Mouse (Mus musculus): ENCODE data around the gene 2510009E07Rik. TPM values are rescaled to one million over a fixed set of nuclear protein-coding genes. Genes with fewer than 3 reads are reported as not detected.

2510009E07Rik gene
- polyA plus RNA-seq, 1 experiment, result 0.80 TPM

- no peaks in the 10 kb centered on the region; the same call in 1 of the 2 replicates for H3K4me1 ChIP-seq (ENCODE audit: control insufficient read depth, insufficient read depth, low read length)
- no peaks in the 10 kb centered on the region for H3K36me3 ChIP-seq (ENCODE audit: control insufficient read depth, insufficient read depth, low read length)
- TF ChIP-seq CTCF (IDR thresholded peaks at IDR 0.05; ENCODE audit: control insufficient read depth, insufficient read depth, insufficient replicate concordance, low read depth, low read length) (no peak), POLR2A (IDR thresholded peaks at IDR 0.05; ENCODE audit: control insufficient read depth, low read depth, low read length) (no peak)
- no peaks in the 10 kb centered on the region for H3K27me3 ChIP-seq (ENCODE audit: control insufficient read depth, insufficient read depth, low read length)
- no peak overlapping the region for H3K27ac ChIP-seq (ENCODE audit: control insufficient read depth, insufficient read depth, low read depth, low read length)
- no peak overlapping the region for H3K4me3 ChIP-seq (ENCODE audit: control insufficient read depth, low read depth, low read length)
Observed at GRCm38 (mm10) chr16:21636156-21636853, 58.2 kb downstream of the 2510009E07Rik start.

- TF ChIP-seq CTCF (IDR thresholded peaks at IDR 0.05; ENCODE audit: control insufficient read depth, insufficient read depth, insufficient replicate concordance, low read depth, low read length), result no peak
- no peak for TF ChIP-seq POLR2A (IDR thresholded peaks at IDR 0.05; ENCODE audit: control insufficient read depth, low read depth, low read length)
- Histone ChIP-seq H3K4me3 (ENCODE audit: control insufficient read depth, low read depth, low read length) (no peak overlapping the region), H3K4me1 (ENCODE audit: control insufficient read depth, insufficient read depth, low read length) (no peaks in the 10 kb centered on the region), H3K27me3 (ENCODE audit: control insufficient read depth, insufficient read depth, low read length) (no peaks in the 10 kb centered on the region), H3K36me3 (ENCODE audit: control insufficient read depth, insufficient read depth, low read length) (no peaks in the 10 kb centered on the region), H3K27ac (ENCODE audit: control insufficient read depth, insufficient read depth, low read depth, low read length) (no peak overlapping the region)
Observed at GRCm38 (mm10) chr16:21634460-21634859, 60.0 kb downstream of the 2510009E07Rik start.

- H3K27me3 ChIP-seq (ENCODE audit: control insufficient read depth, insufficient read depth, low read length), result no peaks in the 10 kb centered on the region
Observed at GRCm38 (mm10) chr16:21631815-21632222, 62.6 kb downstream of the 2510009E07Rik start.

GRCm38 (mm10) chr16:21630614-21631013 lies 63.9 kb downstream of the 2510009E07Rik start:
- TF ChIP-seq POLR2A (IDR thresholded peaks at IDR 0.05; ENCODE audit: control insufficient read depth, low read depth, low read length) (no peak), CTCF (IDR thresholded peaks at IDR 0.05; ENCODE audit: control insufficient read depth, insufficient read depth, insufficient replicate concordance, low read depth, low read length) (no peak)

More at GRCm38 (mm10) chr16:21631815-21632222, 62.6 kb downstream of the 2510009E07Rik start:
- Histone ChIP-seq H3K4me1 (ENCODE audit: control insufficient read depth, insufficient read depth, low read length) (no peaks in the 10 kb centered on the region), H3K4me3 (ENCODE audit: control insufficient read depth, low read depth, low read length) (no peak overlapping the region), H3K27ac (ENCODE audit: control insufficient read depth, insufficient read depth, low read depth, low read length) (no peak overlapping the region), H3K36me3 (ENCODE audit: control insufficient read depth, insufficient read depth, low read length) (no peaks in the 10 kb centered on the region)
- TF ChIP-seq CTCF (IDR thresholded peaks at IDR 0.05; ENCODE audit: control insufficient read depth, insufficient read depth, insufficient replicate concordance, low read depth, low read length) (no peak), POLR2A (IDR thresholded peaks at IDR 0.05; ENCODE audit: control insufficient read depth, low read depth, low read length) (no peak)

GRCm38 (mm10) chr16:21628061-21628591 lies 66.3 kb downstream of the 2510009E07Rik start:
- no peaks in the 10 kb centered on the region for H3K36me3 ChIP-seq (ENCODE audit: control insufficient read depth, insufficient read depth, low read length)
- no peaks in the 10 kb centered on the region for H3K4me1 ChIP-seq (ENCODE audit: control insufficient read depth, insufficient read depth, low read length)
- H3K4me3 ChIP-seq (ENCODE audit: control insufficient read depth, low read depth, low read length), result no peak overlapping the region
- H3K27me3 ChIP-seq (ENCODE audit: control insufficient read depth, insufficient read depth, low read length), result no peaks in the 10 kb centered on the region
- no peak overlapping the region for H3K27ac ChIP-seq (ENCODE audit: control insufficient read depth, insufficient read depth, low read depth, low read length)
- no peak for TF ChIP-seq CTCF (IDR thresholded peaks at IDR 0.05; ENCODE audit: control insufficient read depth, insufficient read depth, insufficient replicate concordance, low read depth, low read length)
- TF ChIP-seq POLR2A (IDR thresholded peaks at IDR 0.05; ENCODE audit: control insufficient read depth, low read depth, low read length), result no peak

More at GRCm38 (mm10) chr16:21630614-21631013, 63.9 kb downstream of the 2510009E07Rik start:
- Histone ChIP-seq H3K4me3 (ENCODE audit: control insufficient read depth, low read depth, low read length) (no peak overlapping the region), H3K4me1 (ENCODE audit: control insufficient read depth, insufficient read depth, low read length) (no peaks in the 10 kb centered on the region), H3K27ac (ENCODE audit: control insufficient read depth, insufficient read depth, low read depth, low read length) (no peak overlapping the region), H3K36me3 (ENCODE audit: control insufficient read depth, insufficient read depth, low read length) (no peaks in the 10 kb centered on the region), H3K27me3 (ENCODE audit: control insufficient read depth, insufficient read depth, low read length) (no peaks in the 10 kb centered on the region)

- Histone ChIP-seq H3K4me1 (ENCODE audit: control insufficient read depth, insufficient read depth, low read length) (no peaks in the 10 kb centered on the region), H3K36me3 (ENCODE audit: control insufficient read depth, insufficient read depth, low read length) (no peaks in the 10 kb centered on the region), H3K4me3 (ENCODE audit: control insufficient read depth, low read depth, low read length) (no peak overlapping the region), H3K27ac (ENCODE audit: control insufficient read depth, insufficient read depth, low read depth, low read length) (no peak overlapping the region), H3K27me3 (ENCODE audit: control insufficient read depth, insufficient read depth, low read length) (no peaks in the 10 kb centered on the region)
- TF ChIP-seq POLR2A (IDR thresholded peaks at IDR 0.05; ENCODE audit: control insufficient read depth, low read depth, low read length) (no peak), CTCF (IDR thresholded peaks at IDR 0.05; ENCODE audit: control insufficient read depth, insufficient read depth, insufficient replicate concordance, low read depth, low read length) (no peak)
Observed at GRCm38 (mm10) chr16:21627248-21627647, 67.2 kb downstream of the 2510009E07Rik start.

- Histone ChIP-seq H3K4me3 (ENCODE audit: control insufficient read depth, low read depth, low read length) (no peak overlapping the region), H3K4me1 (ENCODE audit: control insufficient read depth, insufficient read depth, low read length) (no peaks in the 10 kb centered on the region), H3K36me3 (ENCODE audit: control insufficient read depth, insufficient read depth, low read length) (no peaks in the 10 kb centered on the region), H3K27me3 (ENCODE audit: control insufficient read depth, insufficient read depth, low read length) (no peaks in the 10 kb centered on the region), H3K27ac (ENCODE audit: control insufficient read depth, insufficient read depth, low read depth, low read length) (no peak overlapping the region)
- TF ChIP-seq CTCF (IDR thresholded peaks at IDR 0.05; ENCODE audit: control insufficient read depth, insufficient read depth, insufficient replicate concordance, low read depth, low read length) (no peak), POLR2A (IDR thresholded peaks at IDR 0.05; ENCODE audit: control insufficient read depth, low read depth, low read length) (no peak)
Observed at GRCm38 (mm10) chr16:21625784-21626634, 68.5 kb downstream of the 2510009E07Rik start.

All from testis, adult 2 months (tissue).